Comparison of ENCODE assay signal across 1 mouse cellular context in the genomic region with DNA sequence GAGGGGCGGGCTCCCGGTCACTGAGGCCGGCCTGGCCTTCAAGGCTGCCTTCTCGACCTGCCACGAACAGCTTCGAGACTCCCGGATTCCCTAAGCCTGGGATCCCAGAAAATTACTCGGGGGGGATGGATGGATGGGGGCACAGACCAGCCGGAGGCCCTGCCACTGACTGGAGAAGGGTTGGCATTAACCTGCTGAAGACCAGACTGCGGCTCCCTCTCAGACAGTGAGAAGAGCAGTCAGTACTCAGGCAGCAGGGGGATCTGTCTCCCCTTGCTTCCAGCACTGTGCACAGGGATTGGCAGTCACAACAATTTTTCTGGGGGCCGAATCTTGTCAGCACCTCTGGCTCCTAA.
TF ChIP-seq lines count a peak whose summit lies in the region.

No protein-coding gene starts in this region.

TF ChIP-seq in ES-E14, 5 proteins besides CTCF, POLR2A, EP300 and RAD21:
- TF ChIP-seq ZNF384 (IDR thresholded peaks at IDR 0.05; ENCODE audit: low read depth, low read length) (no peak), MAFK (IDR thresholded peaks at IDR 0.05; ENCODE audit: insufficient read depth, low read depth, low read length) (no peak), CHD2 (IDR thresholded peaks at IDR 0.05; ENCODE audit: low read depth, low read length) (no peak), HCFC1 (IDR thresholded peaks at IDR 0.05; ENCODE audit: borderline replicate concordance, insufficient read depth, low read length) (no peak), ZC3H11A (IDR thresholded peaks at IDR 0.05; ENCODE audit: borderline replicate concordance, low read depth, low read length) (no peak)
